Mouse (Mus musculus): ENCODE results near the gene Mdm2.
"Not testable (repeated sequence)": the region's sequence is repeated elsewhere in the genome, so short reads cannot be mapped to it uniquely, and the experiment has no call there.

GRCm38 (mm10) chr10:117758344-117758743, 47.8 kb upstream of the Mdm2 start:
- not testable (repeated sequence) for TF ChIP-seq CTCF, EP300 (IDR thresholded peaks at IDR 0.05; ENCODE audit: low read depth)
